Mouse (Mus musculus): ENCODE results near the gene B4galt4.
"Not testable (repeated sequence)": the region's sequence is repeated elsewhere in the genome, so short reads cannot be mapped to it uniquely, and the experiment has no call there.

The B4galt4 gene

DNA sequence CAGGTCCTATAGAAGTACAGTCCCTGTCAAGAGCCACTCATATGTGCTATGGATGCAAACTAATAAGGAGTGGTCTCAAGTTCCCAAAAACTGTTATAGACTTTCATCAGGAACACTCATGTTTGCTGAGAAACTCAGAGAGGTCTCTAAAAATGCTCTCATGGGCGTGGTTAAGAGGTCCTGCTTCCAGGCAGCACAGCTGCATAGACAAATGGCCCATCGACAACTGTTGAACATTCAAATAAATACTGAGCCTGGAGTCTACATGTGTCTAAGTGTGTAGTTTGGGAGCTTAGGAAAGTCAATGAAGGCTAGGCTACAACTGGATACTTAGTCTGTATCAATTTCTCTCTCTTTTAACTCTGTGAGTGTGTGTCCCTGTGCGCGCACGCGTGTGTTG, 29.1 kb downstream of the B4galt4 start:
- no peaks in the 10 kb centered on the region for H3K27me3 ChIP-seq (ENCODE audit: control insufficient read depth, insufficient read depth, low read length, poor library complexity, severe bottlenecking)
- no peaks in the 10 kb centered on the region for H3K36me3 ChIP-seq (ENCODE audit: control insufficient read depth, insufficient read depth, low read length, poor library complexity, severe bottlenecking)
- no peak for DNase-seq (ENCODE audit: low read depth, low spot score)

DNA sequence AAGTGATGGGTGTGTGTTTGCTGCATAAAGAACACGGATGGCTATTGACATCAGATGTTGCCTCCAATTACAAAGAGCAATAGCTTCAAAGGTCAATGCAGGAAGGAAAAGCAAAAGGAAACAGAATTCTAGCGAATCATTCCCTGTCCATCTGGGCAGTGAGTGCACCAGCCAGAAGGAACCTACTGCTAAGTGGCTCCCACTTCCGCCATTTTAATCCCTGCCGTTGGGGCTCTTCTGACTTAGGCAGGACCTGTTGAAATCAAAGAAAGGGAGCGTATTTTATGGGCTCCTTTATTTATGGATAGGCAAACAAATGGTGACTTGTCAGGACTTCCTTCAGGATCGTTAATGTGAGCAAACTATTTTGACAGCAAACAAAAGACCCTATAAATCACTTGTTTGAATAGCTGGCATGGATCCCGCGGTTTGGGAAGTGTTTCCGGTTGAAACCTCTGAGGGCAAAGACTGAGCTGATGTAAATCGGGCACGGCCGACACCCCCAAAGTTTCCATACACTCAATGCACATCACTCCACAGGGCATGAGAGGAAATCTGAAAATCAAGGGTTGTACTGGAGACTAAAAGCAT, 30.9 kb downstream of the B4galt4 start:
- H3K27me3 ChIP-seq (ENCODE audit: control insufficient read depth, insufficient read depth, low read length, poor library complexity, severe bottlenecking): no peaks in the 10 kb centered on the region
- no peaks in the 10 kb centered on the region for H3K36me3 ChIP-seq (ENCODE audit: control insufficient read depth, insufficient read depth, low read length, poor library complexity, severe bottlenecking)
- no peak for DNase-seq (ENCODE audit: low read depth, low spot score)

DNA sequence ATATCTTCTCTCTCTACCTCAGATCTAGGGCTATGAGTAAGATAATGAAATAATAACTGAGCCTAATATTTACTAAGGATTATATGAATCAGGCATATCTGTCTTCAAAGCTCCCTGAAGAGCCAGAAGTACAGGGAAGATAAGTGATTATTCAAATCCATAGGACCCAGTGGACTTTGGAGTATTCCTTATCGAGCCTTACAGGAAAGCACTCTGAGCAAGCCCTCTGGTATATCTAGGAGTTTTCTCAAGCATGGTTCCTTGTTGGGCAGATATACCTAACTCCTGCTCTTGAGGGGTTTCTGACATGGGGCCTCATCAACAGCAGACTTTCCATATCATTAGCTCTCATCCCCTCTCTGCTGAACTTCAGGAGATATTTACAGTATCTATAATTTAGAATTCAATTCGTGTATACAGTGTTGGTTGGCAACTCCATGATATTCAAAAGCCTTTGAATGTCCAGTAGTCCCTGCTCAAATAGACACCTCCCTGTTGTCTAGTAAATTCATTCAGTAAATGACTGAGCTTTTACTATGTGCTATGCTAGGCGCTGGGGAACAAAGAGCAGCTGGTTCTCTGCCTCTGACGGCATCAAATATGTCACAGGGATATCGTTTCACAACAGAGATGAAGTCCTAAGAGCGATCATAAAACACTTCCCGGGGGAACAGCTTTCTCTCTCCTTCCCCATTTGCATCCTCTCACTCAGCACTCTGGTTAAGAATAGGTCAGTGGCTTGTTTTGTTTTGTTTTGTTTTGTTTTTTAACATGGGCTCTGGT, 33.1 kb downstream of the B4galt4 start:
- DNase-seq (ENCODE audit: low read depth, low spot score): no peak
- Histone ChIP-seq H3K36me3 (ENCODE audit: control insufficient read depth, insufficient read depth, low read length, poor library complexity, severe bottlenecking) (no peaks in the 10 kb centered on the region), H3K27me3 (ENCODE audit: control insufficient read depth, insufficient read depth, low read length, poor library complexity, severe bottlenecking) (no peaks in the 10 kb centered on the region)

- H3K27me3 ChIP-seq (ENCODE audit: control insufficient read depth, insufficient read depth, low read length, poor library complexity, severe bottlenecking): no peaks in the 10 kb centered on the region
- DNase-seq (ENCODE audit: low read depth, low spot score): no peak
- no peaks in the 10 kb centered on the region for H3K36me3 ChIP-seq (ENCODE audit: control insufficient read depth, insufficient read depth, low read length, poor library complexity, severe bottlenecking)
Observed at GRCm38 (mm10) chr16:38776342-38776741, 34.3 kb downstream of the B4galt4 start.

- DNase-seq (ENCODE audit: low read depth, low spot score): no peak
- no peaks in the 10 kb centered on the region for H3K27me3 ChIP-seq (ENCODE audit: control insufficient read depth, insufficient read depth, low read length, poor library complexity, severe bottlenecking)
Observed at GRCm38 (mm10) chr16:38780960-38781572, 39.0 kb downstream of the B4galt4 start.

DNA sequence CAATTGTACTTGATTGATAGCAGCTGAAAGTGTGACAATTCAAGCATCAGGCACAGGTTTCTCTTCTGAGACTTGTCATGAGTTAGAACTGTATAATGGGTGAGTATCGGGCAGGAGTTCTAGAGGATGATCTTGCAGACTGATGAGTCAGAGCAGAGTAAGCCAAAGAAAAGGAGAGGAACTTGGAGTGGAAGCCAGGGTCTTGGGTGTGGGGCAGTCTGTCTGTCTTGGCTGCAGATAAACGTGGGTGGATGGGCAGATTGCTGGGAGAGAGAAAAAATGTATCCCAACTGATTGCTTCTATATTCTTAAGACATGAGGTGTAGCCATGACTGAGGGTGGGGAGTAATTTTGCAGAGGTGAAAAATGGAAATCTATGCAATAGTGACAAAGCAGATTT, 39.9 kb downstream of the B4galt4 start:
- H3K36me3 ChIP-seq (ENCODE audit: control insufficient read depth, insufficient read depth, low read length, poor library complexity, severe bottlenecking): no peaks in the 10 kb centered on the region
- DNase-seq (ENCODE audit: low read depth, low spot score): no peak
- no peaks in the 10 kb centered on the region for H3K27me3 ChIP-seq (ENCODE audit: control insufficient read depth, insufficient read depth, low read length, poor library complexity, severe bottlenecking)

More at GRCm38 (mm10) chr16:38780960-38781572, 39.0 kb downstream of the B4galt4 start:
- no peaks in the 10 kb centered on the region for H3K36me3 ChIP-seq (ENCODE audit: control insufficient read depth, insufficient read depth, low read length, poor library complexity, severe bottlenecking)

- DNase-seq (ENCODE audit: low read depth, low spot score): no peak
- no peaks in the 10 kb centered on the region for H3K36me3 ChIP-seq (ENCODE audit: control insufficient read depth, insufficient read depth, low read length, poor library complexity, severe bottlenecking)
- H3K27me3 ChIP-seq (ENCODE audit: control insufficient read depth, insufficient read depth, low read length, poor library complexity, severe bottlenecking): no peaks in the 10 kb centered on the region
Observed at GRCm38 (mm10) chr16:38782524-38783067, 40.5 kb downstream of the B4galt4 start.

GRCm38 (mm10) chr16:38785301-38785700, 43.2 kb downstream of the B4galt4 start:
- no peak for DNase-seq (ENCODE audit: low read depth, low spot score)
- Histone ChIP-seq H3K36me3 (ENCODE audit: control insufficient read depth, insufficient read depth, low read length, poor library complexity, severe bottlenecking) (no peaks in the 10 kb centered on the region), H3K27me3 (ENCODE audit: control insufficient read depth, insufficient read depth, low read length, poor library complexity, severe bottlenecking) (no peaks in the 10 kb centered on the region)

DNA sequence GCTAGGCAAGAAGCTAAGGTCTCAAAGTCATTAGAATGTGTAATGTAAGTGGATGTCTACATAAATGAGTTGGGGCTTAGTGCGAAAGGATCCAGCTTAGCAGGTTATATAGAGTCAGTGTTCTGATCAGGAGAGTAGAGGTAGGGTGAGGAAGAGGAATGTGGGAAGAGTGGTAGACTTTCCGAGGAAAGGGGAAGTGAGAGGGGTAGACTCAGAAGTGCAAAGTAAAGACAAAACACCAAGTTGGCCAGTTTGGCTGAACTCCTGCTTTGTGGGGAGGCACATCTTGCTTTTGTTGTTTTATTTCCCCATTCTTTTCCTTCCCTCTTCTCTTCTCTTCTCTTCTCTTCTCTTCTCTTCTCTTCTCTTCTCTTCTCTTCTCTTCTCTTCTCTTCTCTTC, 47.0 kb downstream of the B4galt4 start:
- DNase-seq (ENCODE audit: low read depth, low spot score): no peak
- no peaks in the 10 kb centered on the region for H3K36me3 ChIP-seq (ENCODE audit: control insufficient read depth, insufficient read depth, low read length, poor library complexity, severe bottlenecking)
- no peaks in the 10 kb centered on the region; the same call in 1 of the 2 replicates for H3K27me3 ChIP-seq (ENCODE audit: control insufficient read depth, insufficient read depth, low read length, poor library complexity, severe bottlenecking)

- Histone ChIP-seq H3K36me3 (ENCODE audit: control insufficient read depth, insufficient read depth, low read length, poor library complexity, severe bottlenecking) (no peaks in the 10 kb centered on the region), H3K27me3 (ENCODE audit: control insufficient read depth, insufficient read depth, low read length, poor library complexity, severe bottlenecking) (no peaks in the 10 kb centered on the region; the same call in 1 of the 2 replicates)
- no peak for DNase-seq (ENCODE audit: low read depth, low spot score)
Observed at GRCm38 (mm10) chr16:38789966-38790365, 47.9 kb downstream of the B4galt4 start.

DNA sequence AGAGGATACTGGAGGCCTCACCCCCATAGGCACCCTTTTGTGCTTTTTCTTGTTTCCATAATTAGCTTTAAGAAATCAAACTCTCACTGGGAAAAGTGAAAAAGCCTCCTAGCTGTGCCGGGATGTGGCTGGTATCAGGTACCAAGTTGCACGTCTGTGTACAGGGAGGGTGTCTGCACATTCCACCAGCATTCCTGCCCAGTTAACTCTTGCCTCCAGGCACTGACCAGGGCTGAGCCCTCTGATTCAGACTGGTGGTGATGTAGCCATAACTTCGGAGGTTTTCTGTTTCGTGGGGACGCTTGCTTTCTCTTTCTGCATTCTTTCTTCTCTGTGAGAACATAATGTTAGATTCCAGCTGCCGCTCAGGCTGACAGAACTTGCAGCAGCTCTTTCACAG, 51.1 kb downstream of the B4galt4 start:
- no peak for DNase-seq (ENCODE audit: low read depth, low spot score)
- no peaks in the 10 kb centered on the region for H3K36me3 ChIP-seq (ENCODE audit: control insufficient read depth, insufficient read depth, low read length, poor library complexity, severe bottlenecking)

GRCm38 (mm10) chr16:38798957-38799450, 56.9 kb downstream of the B4galt4 start:
- no peak for DNase-seq (ENCODE audit: low read depth, low spot score)
- Histone ChIP-seq H3K36me3 (ENCODE audit: control insufficient read depth, insufficient read depth, low read length, poor library complexity, severe bottlenecking) (no peaks in the 10 kb centered on the region), H3K27me3 (ENCODE audit: control insufficient read depth, insufficient read depth, low read length, poor library complexity, severe bottlenecking) (no peaks in the 10 kb centered on the region; the same call in 1 of the 2 replicates)

More for the DNA sequence above, 51.1 kb downstream of the B4galt4 start:
- H3K27me3 ChIP-seq (ENCODE audit: control insufficient read depth, insufficient read depth, low read length, poor library complexity, severe bottlenecking): no peaks in the 10 kb centered on the region; the same call in 1 of the 2 replicates

- H3K27me3 ChIP-seq (ENCODE audit: control insufficient read depth, insufficient read depth, low read length, poor library complexity, severe bottlenecking): no peaks in the 10 kb centered on the region
- DNase-seq (ENCODE audit: low read depth, low spot score): no peak
- H3K36me3 ChIP-seq (ENCODE audit: control insufficient read depth, insufficient read depth, low read length, poor library complexity, severe bottlenecking): no peaks in the 10 kb centered on the region
Observed at GRCm38 (mm10) chr16:38800091-38800490, 58.0 kb downstream of the B4galt4 start, which contains the start of gene Upk1b. TSS of gene Upk1b (minus strand) at chr16:38800328.

- H3K36me3 ChIP-seq (ENCODE audit: control insufficient read depth, insufficient read depth, low read length, poor library complexity, severe bottlenecking); H3K27me3 ChIP-seq (ENCODE audit: control insufficient read depth, insufficient read depth, low read length, poor library complexity, severe bottlenecking); DNase-seq (ENCODE audit: low read depth, low spot score): not testable (repeated sequence)
Observed at GRCm38 (mm10) chr16:38807796-38808195, 65.7 kb downstream of the B4galt4 start.

GRCm38 (mm10) chr16:38810196-38810595, 68.1 kb downstream of the B4galt4 start:
- no peaks in the 10 kb centered on the region for H3K27me3 ChIP-seq (ENCODE audit: control insufficient read depth, insufficient read depth, low read length, poor library complexity, severe bottlenecking)
- DNase-seq (ENCODE audit: low read depth, low spot score): no peak
- H3K36me3 ChIP-seq (ENCODE audit: control insufficient read depth, insufficient read depth, low read length, poor library complexity, severe bottlenecking): no peaks in the 10 kb centered on the region
